Mouse (Mus musculus) megakaryocyte, embryonic 14.5 days (primary cell): ENCODE data around the gene Fbn1. TPM values are rescaled to one million over a fixed set of nuclear protein-coding genes. Genes with fewer than 3 reads are reported as not detected.

Experiments
- H3K27me3 ChIP-seq: replicated peaks from 2 replicates; pipeline ENCODE3; 2012; ENCODE audit warnings: inconsistent platforms
- H3K36me3 ChIP-seq: replicated peaks from 2 replicates; pipeline ENCODE3; 2012; ENCODE audit warnings: low read length, inconsistent platforms, mixed read lengths
- H3K4me1 ChIP-seq: 2 replicates; pipeline ENCODE4 v1.6.1; 2012; ENCODE audit warnings: inconsistent platforms
- H3K4me3 ChIP-seq: replicated peaks from 2 replicates; pipeline ENCODE3; 2012; ENCODE audit warnings: moderate library complexity, mild to moderate bottlenecking, inconsistent platforms
- H3K9me3 ChIP-seq: 2 replicates; pipeline ENCODE4 v1.6.1; 2012; ENCODE audit warnings: inconsistent platforms
- FLI1 ChIP-seq: IDR thresholded peaks from 2 replicates; pipeline ENCODE4 v1.6.1; 2012; ENCODE audit warnings: low read length, inconsistent platforms, mixed read lengths
- GATA1 ChIP-seq: IDR thresholded peaks from 3 replicates; pipeline ENCODE4 v1.6.1; 2012; ENCODE audit warnings: mixed read lengths, low read length, inconsistent platforms, borderline replicate concordance
- polyA plus RNA-seq: library from polyadenylated mRNA; stranded (reverse); fragments of >175 nt; gene quantifications from 2 replicates; pipeline ENCODE4 v1.2.3, GENCODE M21; 2012; ENCODE audit warnings: low replicate concordance; ENCODE audit not compliant: insufficient read depth

The Fbn1 gene
- polyA plus RNA-seq, 1 experiment, result not detected

DNA sequence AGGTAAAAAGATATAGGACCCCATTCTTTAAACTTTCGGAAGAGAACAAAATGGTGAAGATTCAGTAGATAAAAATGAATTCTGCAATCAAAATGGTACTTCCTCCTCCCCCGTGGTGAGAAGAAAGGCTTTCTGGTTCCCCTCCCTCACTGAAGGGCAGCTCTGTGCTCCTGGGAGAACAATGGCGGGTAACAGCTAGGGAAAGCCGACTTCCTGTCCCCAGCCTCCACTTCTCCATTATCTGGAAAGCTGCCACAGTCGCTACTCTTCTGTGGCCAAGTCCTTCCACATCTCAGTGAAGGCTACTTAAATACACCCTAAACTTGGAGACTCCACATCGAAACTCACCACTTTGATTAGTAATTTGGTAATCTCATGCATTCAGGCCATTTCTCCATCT is 43.8 kb downstream of the Fbn1 start:
- peaks cover 49% of the 10 kb centered on the region for H3K4me1 ChIP-seq
- TF ChIP-seq GATA1 (no peak), FLI1 (no peak)

DNA sequence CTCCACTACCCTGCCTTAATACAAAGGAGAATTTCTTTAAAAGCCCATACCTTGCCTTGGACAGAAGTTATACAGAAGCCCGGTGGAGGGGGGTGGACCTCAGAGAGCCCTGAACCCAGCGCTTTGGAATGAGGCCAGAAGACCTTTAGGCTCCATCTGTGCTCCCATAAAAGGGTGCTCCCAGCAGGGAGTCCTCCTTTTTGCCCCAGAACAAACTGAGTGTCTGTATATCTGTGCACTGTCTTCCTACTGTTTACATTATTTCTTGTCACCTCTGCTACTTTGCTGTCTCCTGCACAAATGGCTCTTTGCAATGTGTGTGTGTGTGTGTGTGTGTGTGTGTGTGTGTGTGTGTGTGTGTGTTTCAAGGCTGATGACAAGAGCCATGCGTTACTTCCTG is 48.7 kb downstream of the Fbn1 start:
- H3K36me3 ChIP-seq, result no peaks in the 10 kb centered on the region
- no peak for TF ChIP-seq GATA1
- no peak for TF ChIP-seq FLI1
- no peaks in the 10 kb centered on the region for H3K9me3 ChIP-seq

More for the DNA sequence above, 43.8 kb downstream of the Fbn1 start:
- H3K9me3 ChIP-seq, result no peaks in the 10 kb centered on the region
- H3K36me3 ChIP-seq, result no peaks in the 10 kb centered on the region
- H3K4me3 ChIP-seq, result no peak overlapping the region
- H3K27me3 ChIP-seq, result peaks cover 4% of the 10 kb centered on the region

GRCm38 (mm10) chr2:125456059-125456789 is 51.6 kb downstream of the Fbn1 start:
- peak overlapping the region; percentile 87 for H3K4me3 ChIP-seq
- H3K36me3 ChIP-seq, result no peaks in the 10 kb centered on the region
- H3K9me3 ChIP-seq, result no peaks in the 10 kb centered on the region
- H3K27me3 ChIP-seq, result no peaks in the 10 kb centered on the region
- TF ChIP-seq FLI1 (no peak), GATA1 (peak; percentile 52; the same call in 1 of the 3 replicates)
- H3K4me1 ChIP-seq, result peaks cover 88% of the 10 kb centered on the region

More for the DNA sequence above, 48.7 kb downstream of the Fbn1 start:
- Histone ChIP-seq H3K27me3 (no peaks in the 10 kb centered on the region), H3K4me1 (peaks cover 79% of the 10 kb centered on the region), H3K4me3 (no peak overlapping the region)

- TF ChIP-seq GATA1, result no peak
- no peak for TF ChIP-seq FLI1
- no peaks in the 10 kb centered on the region for H3K27me3 ChIP-seq
- peaks cover 96% of the 10 kb centered on the region for H3K4me1 ChIP-seq
- H3K9me3 ChIP-seq, result no peaks in the 10 kb centered on the region
- no peaks in the 10 kb centered on the region for H3K36me3 ChIP-seq
- no peak overlapping the region for H3K4me3 ChIP-seq
These were observed 53.0 kb downstream of the Fbn1 start for GRCm38 (mm10) chr2:125454781-125455180.

DNA sequence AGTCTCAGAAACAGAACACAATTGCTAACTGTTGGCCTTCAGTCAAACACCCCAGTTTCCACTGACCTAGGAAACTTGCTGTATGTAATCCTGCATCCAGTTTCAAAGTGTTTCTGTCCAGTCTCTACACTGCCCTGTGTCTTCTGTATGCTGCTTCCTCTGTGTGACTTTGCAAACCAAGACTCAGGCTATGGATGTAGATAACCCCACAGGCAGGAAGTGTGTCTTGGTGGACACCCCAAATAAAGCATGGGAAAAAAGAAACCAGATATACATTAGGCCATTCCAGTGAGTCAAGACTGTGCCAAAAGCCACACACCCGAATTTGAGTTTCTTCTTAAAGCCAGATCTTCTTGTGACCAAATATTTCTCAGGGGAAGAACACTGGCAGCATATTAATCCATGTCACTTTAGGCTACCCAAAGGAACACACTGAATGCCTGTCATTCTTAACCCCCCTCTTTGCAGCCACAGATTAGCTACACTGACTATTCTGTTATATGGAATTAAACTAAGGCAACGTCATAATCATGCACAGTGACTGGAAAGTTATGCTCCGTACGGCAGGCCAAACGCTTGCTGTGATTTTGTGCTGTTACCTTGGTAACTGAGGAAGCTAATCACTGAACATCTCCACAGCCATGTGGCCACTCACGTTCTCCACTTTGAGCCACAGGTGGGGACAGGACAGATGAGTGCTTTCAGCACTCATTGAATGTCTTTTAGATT is 55.3 kb downstream of the Fbn1 start:
- Histone ChIP-seq H3K36me3 (no peaks in the 10 kb centered on the region), H3K4me3 (peak overlapping the region; percentile 81)
- TF ChIP-seq FLI1 (no peak; the same call in 1 of the 2 replicates), GATA1 (peak; percentile 81; the same call in 1 of the 3 replicates)

GRCm38 (mm10) chr2:125449361-125449760 is 58.4 kb downstream of the Fbn1 start:
- TF ChIP-seq GATA1 (no peak), FLI1 (no peak)
- Histone ChIP-seq H3K4me1 (peaks cover 91% of the 10 kb centered on the region), H3K27me3 (no peaks in the 10 kb centered on the region), H3K36me3 (no peaks in the 10 kb centered on the region), H3K4me3 (no peak overlapping the region), H3K9me3 (no peaks in the 10 kb centered on the region)

More for the DNA sequence above, 55.3 kb downstream of the Fbn1 start:
- H3K4me1 ChIP-seq, result peaks cover 95% of the 10 kb centered on the region
- no peaks in the 10 kb centered on the region for H3K27me3 ChIP-seq
- H3K9me3 ChIP-seq, result no peaks in the 10 kb centered on the region

DNA sequence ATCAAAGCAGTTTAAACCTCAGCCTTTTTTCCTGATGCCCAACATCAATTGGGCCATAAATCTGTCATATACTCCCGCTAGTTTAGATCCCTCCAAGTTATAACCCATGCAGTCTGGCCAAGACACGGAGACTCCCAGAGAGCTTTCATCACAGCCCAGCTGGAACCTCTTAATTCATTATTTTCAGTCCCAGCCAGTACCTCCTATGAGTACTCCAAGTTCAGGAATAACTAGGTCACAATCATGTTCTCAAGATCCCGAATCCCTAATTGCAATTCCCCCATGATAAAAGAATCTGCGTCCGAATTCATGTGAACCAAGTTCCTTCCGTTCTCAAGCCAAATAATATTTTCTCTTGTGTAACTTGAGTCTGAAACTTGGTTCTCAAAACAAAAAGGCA is 58.9 kb downstream of the Fbn1 start:
- Histone ChIP-seq H3K4me1 (peaks cover 86% of the 10 kb centered on the region), H3K36me3 (no peaks in the 10 kb centered on the region), H3K27me3 (no peaks in the 10 kb centered on the region), H3K9me3 (no peaks in the 10 kb centered on the region), H3K4me3 (no peak overlapping the region)
- TF ChIP-seq FLI1 (no peak), GATA1 (no peak)

- TF ChIP-seq FLI1, result no peak
- no peak for TF ChIP-seq GATA1
- H3K4me1 ChIP-seq, result peaks cover 72% of the 10 kb centered on the region
- H3K4me3 ChIP-seq, result no peak overlapping the region
- no peaks in the 10 kb centered on the region for H3K9me3 ChIP-seq
- H3K36me3 ChIP-seq, result no peaks in the 10 kb centered on the region
- no peaks in the 10 kb centered on the region for H3K27me3 ChIP-seq
These were observed 60.4 kb downstream of the Fbn1 start for GRCm38 (mm10) chr2:125447274-125447898.

DNA sequence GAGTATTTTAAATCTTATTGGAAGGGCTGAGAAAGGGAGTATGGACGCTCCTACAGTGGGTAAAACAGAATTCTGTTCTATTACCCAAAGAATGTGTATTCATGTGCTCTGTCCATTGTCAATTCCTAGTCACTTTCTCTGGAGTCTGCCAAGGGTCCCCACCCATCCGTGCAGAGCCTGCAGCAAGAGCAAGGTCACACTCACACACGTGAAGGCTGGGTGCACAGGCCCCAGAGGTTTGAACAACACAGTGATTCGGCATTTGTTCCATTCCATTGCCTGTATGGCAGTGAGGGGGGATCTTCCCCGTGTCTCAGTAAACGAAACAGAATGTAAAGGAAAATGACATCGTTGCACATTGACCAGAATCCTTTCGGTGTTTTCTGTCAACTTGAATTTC is 69.4 kb downstream of the Fbn1 start:
- peaks cover 8% of the 10 kb centered on the region for H3K36me3 ChIP-seq
- H3K9me3 ChIP-seq, result peaks cover 14% of the 10 kb centered on the region
- TF ChIP-seq FLI1, result no peak
- no peak for TF ChIP-seq GATA1
- peaks cover 6% of the 10 kb centered on the region for H3K27me3 ChIP-seq
- H3K4me1 ChIP-seq, result peaks cover 34% of the 10 kb centered on the region
- H3K4me3 ChIP-seq, result no peak overlapping the region
